Mouse (Mus musculus): ENCODE results near the gene Ltb4r2. TPM values are rescaled to one million over a fixed set of nuclear protein-coding genes. Genes with fewer than 3 reads are reported as not detected.

Ltb4r2 gene
- polyA plus RNA-seq, 2 experiments, result 0.44 to 0.74 TPM

GRCm38 (mm10) chr14:55779656-55780055, 18.4 kb downstream of the Ltb4r2 start:
- ATAC-seq (ENCODE audit: low FRiP score, low read depth) (no peak), DNase-seq (ENCODE audit: low spot score) (no peak)
- Histone ChIP-seq H3K4me2 (replicated peaks; ENCODE audit: low read depth, low read length, severe bottlenecking) (no peak overlapping the region), H3K27me3 (ENCODE audit: control insufficient read depth, insufficient read depth, low read length) (no peaks in the 10 kb centered on the region), H3K4me1 (ENCODE audit: control insufficient read depth, insufficient read depth, low read length) (peaks cover 19% of the 10 kb centered on the region), H3K9ac (ENCODE audit: low read depth, low read length, severe bottlenecking) (no peak overlapping the region), H3K9me3 (ENCODE audit: control insufficient read depth, low read length) (no peaks in the 10 kb centered on the region), H3K36me3 (ENCODE audit: control insufficient read depth, insufficient read depth, low read length) (peaks cover 17% of the 10 kb centered on the region; the same call in 1 of the 2 replicates), H3K27ac (replicated peaks; ENCODE audit: low read depth, low read length) (no peak overlapping the region), H3K4me3 (replicated peaks; ENCODE audit: low read length) (no peak overlapping the region)
- 60% methylated on average over 16 of the region's 16 CpGs for WGBS
- TF ChIP-seq POLR2A (IDR thresholded peaks at IDR 0.05; ENCODE audit: borderline replicate concordance, extremely low read depth, insufficient read depth, insufficient read length), result no peak

- no peak for TF ChIP-seq POLR2A (IDR thresholded peaks at IDR 0.05; ENCODE audit: borderline replicate concordance, extremely low read depth, insufficient read depth, insufficient read length)
- ATAC-seq (ENCODE audit: low FRiP score, low read depth) (no peak), DNase-seq (ENCODE audit: low spot score) (no peak)
- Histone ChIP-seq H3K4me3 (replicated peaks; ENCODE audit: low read length) (no peak overlapping the region), H3K27me3 (ENCODE audit: control insufficient read depth, insufficient read depth, low read length) (peaks cover 5% of the 10 kb centered on the region; the same call in 1 of the 2 replicates), H3K4me2 (replicated peaks; ENCODE audit: low read depth, low read length, severe bottlenecking) (no peak overlapping the region), H3K9me3 (ENCODE audit: control insufficient read depth, low read length) (no peaks in the 10 kb centered on the region), H3K9ac (ENCODE audit: low read depth, low read length, severe bottlenecking) (no peak overlapping the region), H3K36me3 (ENCODE audit: control insufficient read depth, insufficient read depth, low read length) (peaks cover 15% of the 10 kb centered on the region; the same call in 1 of the 2 replicates), H3K27ac (replicated peaks; ENCODE audit: low read depth, low read length) (no peak overlapping the region), H3K4me1 (ENCODE audit: control insufficient read depth, insufficient read depth, low read length) (peaks cover 19% of the 10 kb centered on the region)
- 81% methylated on average over 11 of the region's 11 CpGs for WGBS
Observed at GRCm38 (mm10) chr14:55780736-55781135, 19.5 kb downstream of the Ltb4r2 start.

GRCm38 (mm10) chr14:55781310-55781709, 20.1 kb downstream of the Ltb4r2 start:
- Histone ChIP-seq H3K27ac (replicated peaks; ENCODE audit: low read depth, low read length) (no peak overlapping the region), H3K9ac (ENCODE audit: low read depth, low read length, severe bottlenecking) (no peak overlapping the region), H3K4me3 (replicated peaks; ENCODE audit: low read length) (peak overlapping the region; percentile 15; the same call in 1 of the 2 replicates), H3K4me2 (replicated peaks; ENCODE audit: low read depth, low read length, severe bottlenecking) (peak overlapping the region; percentile 44), H3K36me3 (ENCODE audit: control insufficient read depth, insufficient read depth, low read length) (peaks cover 17% of the 10 kb centered on the region; the same call in 1 of the 2 replicates), H3K27me3 (ENCODE audit: control insufficient read depth, insufficient read depth, low read length) (peaks cover 5% of the 10 kb centered on the region; the same call in 1 of the 2 replicates), H3K4me1 (ENCODE audit: control insufficient read depth, insufficient read depth, low read length) (peaks cover 19% of the 10 kb centered on the region), H3K9me3 (ENCODE audit: control insufficient read depth, low read length) (no peaks in the 10 kb centered on the region)
- 14% methylated on average over 14 of the region's 14 CpGs for WGBS
- TF ChIP-seq POLR2A (IDR thresholded peaks at IDR 0.05; ENCODE audit: borderline replicate concordance, extremely low read depth, insufficient read depth, insufficient read length), result no peak
- DNase-seq (ENCODE audit: low spot score) (peak; percentile 90), ATAC-seq (ENCODE audit: low FRiP score, low read depth) (peak; percentile 59; the same call in 1 of the 2 replicates)

GRCm38 (mm10) chr14:55782361-55782960, 21.2 kb downstream of the Ltb4r2 start:
- peak overlapping the region; percentile 45 for H3K9ac ChIP-seq (ENCODE audit: low read depth, low read length, severe bottlenecking)
- DNase-seq (ENCODE audit: low spot score), result no peak
- H3K9me3 ChIP-seq (ENCODE audit: control insufficient read depth, low read length), result no peaks in the 10 kb centered on the region
- H3K4me2 ChIP-seq (replicated peaks; ENCODE audit: low read depth, low read length, severe bottlenecking), result peak overlapping the region; percentile 81
- 37% methylated on average over 9 of the region's 9 CpGs for WGBS
- peaks cover 12% of the 10 kb centered on the region; the same call in 1 of the 2 replicates for H3K27me3 ChIP-seq (ENCODE audit: control insufficient read depth, insufficient read depth, low read length)
- no peak for ATAC-seq (ENCODE audit: low FRiP score, low read depth)
- peaks cover 14% of the 10 kb centered on the region; the same call in 1 of the 2 replicates for H3K36me3 ChIP-seq (ENCODE audit: control insufficient read depth, insufficient read depth, low read length)
- H3K4me1 ChIP-seq (ENCODE audit: control insufficient read depth, insufficient read depth, low read length), result peaks cover 19% of the 10 kb centered on the region
- TF ChIP-seq POLR2A (IDR thresholded peaks at IDR 0.05; ENCODE audit: borderline replicate concordance, extremely low read depth, insufficient read depth, insufficient read length), result no peak
- H3K27ac ChIP-seq (replicated peaks; ENCODE audit: low read depth, low read length), result peak overlapping the region; percentile 65
- peak overlapping the region; percentile 49 for H3K4me3 ChIP-seq (replicated peaks; ENCODE audit: low read length)

GRCm38 (mm10) chr14:55783171-55783957, 22.1 kb downstream of the Ltb4r2 start:
- DNase-seq (ENCODE audit: low spot score) (peak; percentile 93), ATAC-seq (ENCODE audit: low FRiP score, low read depth) (peak; percentile 74)
- H3K9ac ChIP-seq (ENCODE audit: low read depth, low read length, severe bottlenecking), result peak overlapping the region; percentile 64
- peak overlapping the region; percentile 49 for H3K4me3 ChIP-seq (replicated peaks; ENCODE audit: low read length)
- H3K4me1 ChIP-seq (ENCODE audit: control insufficient read depth, insufficient read depth, low read length), result peaks cover 19% of the 10 kb centered on the region
- no peaks in the 10 kb centered on the region for H3K9me3 ChIP-seq (ENCODE audit: control insufficient read depth, low read length)
- H3K36me3 ChIP-seq (ENCODE audit: control insufficient read depth, insufficient read depth, low read length), result peaks cover 13% of the 10 kb centered on the region; the same call in 1 of the 2 replicates
- peaks cover 15% of the 10 kb centered on the region; the same call in 1 of the 2 replicates for H3K27me3 ChIP-seq (ENCODE audit: control insufficient read depth, insufficient read depth, low read length)
- no peak for TF ChIP-seq POLR2A (IDR thresholded peaks at IDR 0.05; ENCODE audit: borderline replicate concordance, extremely low read depth, insufficient read depth, insufficient read length)
- 2% methylated on average over 31 of the region's 31 CpGs for WGBS
- H3K4me2 ChIP-seq (replicated peaks; ENCODE audit: low read depth, low read length, severe bottlenecking), result peak overlapping the region; percentile 81
- peak overlapping the region; percentile 65 for H3K27ac ChIP-seq (replicated peaks; ENCODE audit: low read depth, low read length)
